9 mouse cellular contexts compared by ENCODE assay signal in the genomic region with DNA sequence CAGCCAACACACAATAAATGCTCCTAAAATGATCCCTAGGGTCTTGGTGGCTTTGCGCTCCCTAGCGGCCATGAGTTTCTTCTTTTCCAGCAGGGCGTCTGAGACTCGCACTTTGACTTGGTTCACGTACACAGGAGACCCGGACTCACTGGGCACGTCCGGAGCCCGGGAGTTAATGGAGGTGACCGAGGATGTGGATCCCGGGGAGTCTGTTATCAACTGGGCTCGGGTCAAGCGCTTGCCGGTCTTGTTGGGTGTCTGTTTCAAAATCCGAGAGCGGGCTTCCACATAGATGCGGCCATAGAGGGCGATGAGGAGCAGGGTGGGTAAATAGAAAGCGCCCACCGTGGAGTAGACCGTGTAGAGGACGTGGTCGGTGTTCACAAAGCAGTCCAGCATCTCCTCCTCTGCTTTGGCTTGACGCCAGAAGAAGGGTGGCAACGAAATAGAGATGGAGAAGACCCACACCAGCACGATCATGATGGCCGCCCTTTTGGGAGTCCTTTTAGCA. TPM values are rescaled to one million over a fixed set of nuclear protein-coding genes. Genes with fewer than 3 reads are reported as not detected.
DNase-seq lines count a peak whose midpoint lies in the region; ATAC-seq and TF ChIP-seq lines count a peak whose summit lies in the region.
"Had no signal": no experiment of that assay in that cellular context is flagged by ENCODE, and none has a peak within 500 bp of the region (broad histone marks: within the 10 kb centered on the region; RNA-seq: fewer than 3 reads in every experiment).

No protein-coding gene starts in this region.

- H3K36me3 ChIP-seq in embryonic facial prominence, embryonic 11.5 days (replicated peaks; ENCODE audit: control insufficient read depth, insufficient read depth, low read depth, low read length), result no peaks in the 10 kb centered on the region
- no peaks in the 10 kb centered on the region for H3K36me3 ChIP-seq in midbrain, embryonic 12.5 days

- H3K4me3 ChIP-seq in embryonic facial prominence, embryonic 11.5 days (ENCODE audit: low read depth, low read length), result peak overlapping the region; percentile 75
- H3K4me3 ChIP-seq in left cerebral cortex, adult 2 months, result peak overlapping the region; percentile 75
- H3K4me3 ChIP-seq in midbrain, embryonic 12.5 days, result peak overlapping the region; percentile 78

- ATAC-seq in embryonic facial prominence, embryonic 11.5 days (replicated peaks; ENCODE audit: insufficient number of reproducible peaks, low FRiP score, low TSS enrichment, low read depth), result no peak
- ATAC-seq in midbrain, embryonic 12.5 days (ENCODE audit: low FRiP score, low read depth), result no peak

- H3K9ac ChIP-seq in embryonic facial prominence, embryonic 11.5 days (replicated peaks; ENCODE audit: low read length), result no peak overlapping the region
- no peak overlapping the region for H3K9ac ChIP-seq in midbrain, embryonic 12.5 days (replicated peaks)

- H3K9me3 ChIP-seq in embryonic facial prominence, embryonic 11.5 days (replicated peaks; ENCODE audit: control insufficient read depth, low read length), result no peaks in the 10 kb centered on the region
- no peaks in the 10 kb centered on the region for H3K9me3 ChIP-seq in midbrain, embryonic 12.5 days

- intact Hi-C loops in left cerebral cortex, adult 2 months (cut with DNase I), result loop anchor here (5.0 kb wide), 1 partner anchor 231 kb away; a partner anchor contains a TSS

- peak overlapping the region; percentile 99 for H3K4me2 ChIP-seq in embryonic facial prominence, embryonic 11.5 days (ENCODE audit: low read depth, low read length)
- peak overlapping the region; percentile 100 for H3K4me2 ChIP-seq in midbrain, embryonic 12.5 days (replicated peaks)

- peak; percentile 30 for DNase-seq in right cerebral cortex, adult 18-20 months
- DNase-seq in right cerebral cortex, postnatal 36 days (ENCODE audit: low spot score in 2 of 2), result no peak
- peak; percentile 48 for DNase-seq in embryonic facial prominence, embryonic 11.5 days (ENCODE audit: low spot score)
- DNase-seq in heart, postnatal 4 days, result peak; percentile 7
- DNase-seq in left cerebral cortex, adult 2 months (ENCODE audit: extremely low spot score in 1 of 2, low spot score in 2 of 2), result peak; percentile 39 to 42
- no peak for DNase-seq in urinary bladder, adult 18-20 months (ENCODE audit: low spot score in 2 of 2)
- no peak for DNase-seq in urinary bladder, postnatal 25 days (ENCODE audit: low spot score)

- H3K27ac ChIP-seq in embryonic facial prominence, embryonic 11.5 days (replicated peaks; ENCODE audit: low read depth, low read length), result no peak overlapping the region
- H3K27ac ChIP-seq in left cerebral cortex, adult 2 months, result no peak overlapping the region
- H3K27ac ChIP-seq in midbrain, embryonic 12.5 days (replicated peaks), result no peak overlapping the region
- H3K27ac ChIP-seq: macrophage had no signal

- no peaks in the 10 kb centered on the region for H3K4me1 ChIP-seq in embryonic facial prominence, embryonic 11.5 days (ENCODE audit: control insufficient read depth, insufficient read depth, low read length)
- H3K4me1 ChIP-seq in midbrain, embryonic 12.5 days, result peaks cover 20% of the 10 kb centered on the region; the same call in 1 of the 2 replicates

- H3K27me3 ChIP-seq in embryonic facial prominence, embryonic 11.5 days (ENCODE audit: control insufficient read depth, insufficient read depth, low read length), result peaks cover 16% of the 10 kb centered on the region; the same call in 1 of the 2 replicates
- peaks cover 56% of the 10 kb centered on the region for H3K27me3 ChIP-seq in midbrain, embryonic 12.5 days

- TF ChIP-seq CTCF in left cerebral cortex, adult 2 months (IDR thresholded peaks at IDR 0.05), result peak; percentile 28

- 2% methylated on average over 27 of the region's 27 CpGs for WGBS in embryonic facial prominence, embryonic 11.5 days
- 3% methylated on average over 27 of the region's 27 CpGs for WGBS in midbrain, embryonic 12.5 days

RNA-seq across cellular contexts. Expression of a gene that starts 2.0 kb away (rescaled TPM):
- polyA plus RNA-seq in embryonic facial prominence, embryonic 11.5 days (2014; fragmentation: Nextera tagmentation; extraction: Ambion mirVana), result 0.69 and 1.2 TPM in 2 replicates
- under 1 TPM; 0.18 to 0.31 TPM for total RNA-seq in heart, postnatal 4 days (2021)
- 10 to 100 TPM; 11.5 to 15.3 TPM for total RNA-seq in left cerebral cortex, adult 2 months (2021)
- 0.51 and 0.58 TPM in 2 replicates for polyA plus RNA-seq in midbrain, embryonic 12.5 days (2016; fragmentation: Nextera tagmentation; extraction: Ambion mirVana)
- polyA plus RNA-seq: macrophage had no signal

Comparison
In these comparisons a context has a peak if more than half of its experiments do, and no peak if none do; other contexts are left out.
1. DNase-seq: peak in right cerebral cortex, adult 18-20 months (single experiment), embryonic facial prominence, embryonic 11.5 days (single experiment), heart, postnatal 4 days (single experiment) and left cerebral cortex, adult 2 months (2 of 2); none in right cerebral cortex, postnatal 36 days (0 of 2), urinary bladder, adult 18-20 months (0 of 2) and urinary bladder, postnatal 25 days (single experiment).
2. RNA of a gene that starts 2.0 kb away (total RNA-seq): 11.5 to 15.3 TPM in left cerebral cortex, adult 2 months; 0.18 to 0.31 TPM in heart, postnatal 4 days; every median in the first group is over 4 times any median in the second.
3. Peak in every context shown above with its lines, with median percentiles within 50 percentile points of each other: H3K4me3 ChIP-seq.